Mouse (Mus musculus) macrophage (primary cell): Measurements from ENCODE around the gene Limk2. TPM values are rescaled to one million over a fixed set of nuclear protein-coding genes. Genes with fewer than 3 reads are reported as not detected.

ENCODE experiments used
- H3K27ac ChIP-seq: fragments of 350-480 bp; formaldehyde crosslinking; 2 replicates; pipeline ENCODE4 v1.9.0; 2021
- H3K36me3 ChIP-seq: fragments of 350-480 bp; formaldehyde crosslinking; 2 replicates; pipeline ENCODE4 v1.9.0; 2021; ENCODE audit errors: inconsistent target
- H3K4me3 ChIP-seq: fragments of 350-480 bp; formaldehyde crosslinking; 2 replicates; pipeline ENCODE4 v1.9.0; 2021; ENCODE audit errors: inconsistent target
- H3K79me2 ChIP-seq: fragments of 350-480 bp; formaldehyde crosslinking; 2 replicates; pipeline ENCODE4 v1.9.0; 2021; ENCODE audit errors: inconsistent target
- WGBS: methylation state at CpG from one replicate; pipeline ENCODE4 v1.1.7; 2026; ENCODE audit warnings: inconsistent platforms; ENCODE audit not compliant: missing documents; 5-methylcytosine and 5-hydroxymethylcytosine counted together
- polyA plus RNA-seq: library from polyadenylated mRNA; stranded (reverse); fragments of 250-400 nt; gene quantifications from 3 replicates; pipeline ENCODE4 v1.2.4, GENCODE M21; 2018; ENCODE audit warnings: inconsistent platforms

Limk2 gene
- polyA plus RNA-seq, 1 experiment from 2014 or later: 9.2 TPM

GRCm38 (mm10) chr11:3431976-3432603 is 23.1 kb upstream of the Limk2 start:
- H3K79me2 ChIP-seq: peaks cover 81% of the 10 kb centered on the region
- 97% methylated on average over 6 of the region's 6 CpGs for WGBS
- no peaks in the 10 kb centered on the region for H3K36me3 ChIP-seq
- H3K4me3 ChIP-seq: no peak overlapping the region
- H3K27ac ChIP-seq: no peak overlapping the region

GRCm38 (mm10) chr11:3431515-3431914 is 22.5 kb upstream of the Limk2 start:
- no peak overlapping the region for H3K4me3 ChIP-seq
- 95% methylated on average over 3 of the region's 3 CpGs for WGBS

GRCm38 (mm10) chr11:3428632-3429031 is 19.6 kb upstream of the Limk2 start:
- Histone ChIP-seq H3K79me2 (peaks cover 54% of the 10 kb centered on the region; the same call in 1 of the 2 replicates), H3K4me3 (no peak overlapping the region), H3K27ac (peak overlapping the region; percentile 43), H3K36me3 (peaks cover 21% of the 10 kb centered on the region)
- 73% methylated on average over 7 of the region's 7 CpGs for WGBS

More at GRCm38 (mm10) chr11:3431515-3431914, 22.5 kb upstream of the Limk2 start:
- Histone ChIP-seq H3K36me3 (no peaks in the 10 kb centered on the region), H3K79me2 (peaks cover 79% of the 10 kb centered on the region; the same call in 1 of the 2 replicates), H3K27ac (no peak overlapping the region)

GRCm38 (mm10) chr11:3427697-3428230 is 18.8 kb upstream of the Limk2 start:
- peaks cover 21% of the 10 kb centered on the region for H3K36me3 ChIP-seq
- WGBS: 77% methylated on average over 3 of the region's 3 CpGs
- H3K27ac ChIP-seq: peak overlapping the region; percentile 43
- no peak overlapping the region for H3K4me3 ChIP-seq
- peaks cover 46% of the 10 kb centered on the region; the same call in 1 of the 2 replicates for H3K79me2 ChIP-seq

- no peak overlapping the region for H3K27ac ChIP-seq
- H3K4me3 ChIP-seq: no peak overlapping the region
- WGBS: 94% methylated on average over 4 of the region's 4 CpGs
- peaks cover 8% of the 10 kb centered on the region; the same call in 1 of the 2 replicates for H3K79me2 ChIP-seq
- H3K36me3 ChIP-seq: peaks cover 46% of the 10 kb centered on the region
These were observed 13.3 kb upstream of the Limk2 start for GRCm38 (mm10) chr11:3422242-3422641.

- Histone ChIP-seq H3K27ac (no peak overlapping the region), H3K79me2 (no peaks in the 10 kb centered on the region), H3K4me3 (no peak overlapping the region), H3K36me3 (peaks cover 45% of the 10 kb centered on the region)
- WGBS: 89% methylated on average over 4 of the region's 4 CpGs
These were observed 9.8 kb upstream of the Limk2 start for GRCm38 (mm10) chr11:3418741-3419140.

- WGBS: 86% methylated on average over 6 of the region's 6 CpGs
These were observed 8.8 kb upstream of the Limk2 start for GRCm38 (mm10) chr11:3417795-3418194.

GRCm38 (mm10) chr11:3416399-3416798 is 7.4 kb upstream of the Limk2 start:
- no peak overlapping the region for H3K4me3 ChIP-seq
- no peaks in the 10 kb centered on the region for H3K79me2 ChIP-seq
- 100% methylated on average over 3 of the region's 3 CpGs for WGBS
- H3K36me3 ChIP-seq: peaks cover 45% of the 10 kb centered on the region
- no peak overlapping the region for H3K27ac ChIP-seq

More at GRCm38 (mm10) chr11:3417795-3418194, 8.8 kb upstream of the Limk2 start:
- Histone ChIP-seq H3K36me3 (peaks cover 45% of the 10 kb centered on the region), H3K27ac (no peak overlapping the region), H3K4me3 (no peak overlapping the region), H3K79me2 (no peaks in the 10 kb centered on the region)

- H3K4me3 ChIP-seq: no peak overlapping the region
- peaks cover 16% of the 10 kb centered on the region; the same call in 1 of the 2 replicates for H3K79me2 ChIP-seq
- 90% methylated on average over 3 of the region's 3 CpGs for WGBS
- H3K27ac ChIP-seq: no peak overlapping the region
- H3K36me3 ChIP-seq: peaks cover 18% of the 10 kb centered on the region
These were observed 3.1 kb upstream of the Limk2 start for GRCm38 (mm10) chr11:3412111-3412510.

GRCm38 (mm10) chr11:3408131-3408996 is 625 bp downstream of the Limk2 start:
- no peaks in the 10 kb centered on the region for H3K36me3 ChIP-seq
- 7% methylated on average over 33 of the region's 34 CpGs for WGBS
- H3K79me2 ChIP-seq: peaks cover 29% of the 10 kb centered on the region; the same call in 1 of the 2 replicates
- H3K4me3 ChIP-seq: peak overlapping the region; percentile 89
- 0 out of 2 replicates have a peak overlapping the region, but pooled peaks have one; percentile 2 for H3K27ac ChIP-seq

GRCm38 (mm10) chr11:3404287-3405047 is 4.5 kb downstream of the Limk2 start:
- 78% methylated on average over 7 of the region's 7 CpGs for WGBS
- Histone ChIP-seq H3K27ac (no peak overlapping the region), H3K36me3 (no peaks in the 10 kb centered on the region), H3K4me3 (no peak overlapping the region), H3K79me2 (peaks cover 29% of the 10 kb centered on the region; the same call in 1 of the 2 replicates)

- Histone ChIP-seq H3K79me2 (peaks cover 22% of the 10 kb centered on the region; the same call in 1 of the 2 replicates), H3K4me3 (no peak overlapping the region), H3K27ac (no peak overlapping the region), H3K36me3 (no peaks in the 10 kb centered on the region)
- 82% methylated on average over 3 of the region's 3 CpGs for WGBS
These were observed 6.0 kb downstream of the Limk2 start for GRCm38 (mm10) chr11:3403024-3403423.

GRCm38 (mm10) chr11:3398318-3398717 is 10.7 kb downstream of the Limk2 start:
- Histone ChIP-seq H3K36me3 (no peaks in the 10 kb centered on the region), H3K4me3 (no peak overlapping the region), H3K27ac (no peak overlapping the region), H3K79me2 (no peaks in the 10 kb centered on the region; the same call in 1 of the 2 replicates)
- WGBS: 100% methylated on average over 1 of the region's 1 CpGs

- H3K79me2 ChIP-seq: no peaks in the 10 kb centered on the region
- no peaks in the 10 kb centered on the region for H3K36me3 ChIP-seq
- no peak overlapping the region for H3K27ac ChIP-seq
- WGBS: 96% methylated on average over 7 of the region's 8 CpGs
- H3K4me3 ChIP-seq: no peak overlapping the region
These were observed 12.4 kb downstream of the Limk2 start for GRCm38 (mm10) chr11:3396562-3396961.
